Mouse (Mus musculus) cerebral cortex, adult 2 months (tissue): ENCODE results near the gene Fxyd1.

Source experiments
- WGBS: fragments of 180-500 bp; shearing (Covaris S2); methylation state at CpG from one replicate; pipeline ENCODE4 v1.1.7; 2018; 5-methylcytosine and 5-hydroxymethylcytosine counted together

Gene Fxyd1

DNA sequence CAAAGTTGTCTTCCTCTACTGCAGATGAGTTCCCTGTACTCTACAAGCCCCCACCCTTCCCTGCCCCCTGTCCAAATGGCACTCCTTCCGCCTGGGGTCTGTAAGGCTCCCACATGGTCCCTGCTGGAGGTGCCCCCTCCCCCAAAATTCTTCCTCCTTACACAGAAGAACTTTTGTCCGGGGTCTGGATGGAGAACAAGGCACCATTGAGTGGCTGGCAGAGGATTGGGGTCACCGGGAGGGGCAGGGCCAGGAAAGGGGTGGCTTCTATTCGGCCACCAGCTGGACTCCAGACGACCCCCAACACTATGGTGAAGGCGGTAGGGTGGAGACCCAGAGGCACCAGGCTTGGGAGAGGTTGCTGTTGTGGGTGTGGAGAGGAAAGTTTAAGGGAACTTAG, 20.5 kb upstream of the Fxyd1 start:
- WGBS = 50% methylated on average over 6 of the region's 6 CpGs

DNA sequence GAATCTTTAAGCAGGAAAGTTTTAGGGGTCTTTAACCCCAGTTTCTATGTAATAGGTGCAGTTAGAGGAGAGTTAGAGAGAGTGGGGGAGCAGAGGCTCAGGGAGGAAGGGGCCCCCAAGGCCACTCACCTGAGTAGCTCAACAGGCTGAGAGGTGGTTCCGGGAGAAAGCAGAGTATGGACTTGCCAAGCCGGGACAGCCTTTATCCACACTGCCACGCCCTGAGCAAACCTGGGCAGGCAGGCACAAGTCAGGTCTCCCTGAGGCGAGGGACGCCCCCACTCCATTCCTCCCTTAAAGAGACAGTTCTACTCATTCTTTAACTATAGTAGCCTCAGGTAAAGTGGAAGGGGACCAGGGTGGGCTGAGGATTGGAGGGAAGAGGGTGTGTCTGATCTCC, 19.5 kb upstream of the Fxyd1 start, which contains the start of gene Fxyd3:
Gene Fxyd3 (minus strand): TSS at position 213 of the 400 bp plus-strand sequence.
- 82% methylated on average over 5 of the region's 5 CpGs for WGBS

DNA sequence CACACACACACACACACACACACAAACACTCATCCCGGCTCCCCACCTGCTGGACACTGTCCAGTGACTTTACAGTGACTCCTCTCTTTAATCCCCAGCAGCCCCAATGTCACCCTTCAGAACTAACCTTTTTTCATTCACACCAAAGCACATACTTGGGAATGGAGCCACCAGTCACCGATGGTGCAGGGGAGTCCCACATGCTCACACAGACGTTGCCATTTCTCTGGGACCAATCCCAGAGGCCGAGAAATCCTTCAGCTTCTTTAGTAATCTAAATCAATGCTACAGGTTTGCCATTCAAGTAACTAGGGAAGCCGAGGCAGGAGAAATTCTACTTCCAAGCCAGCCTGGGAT, 17.7 kb upstream of the Fxyd1 start:
- WGBS = 45% methylated on average over 5 of the region's 5 CpGs

DNA sequence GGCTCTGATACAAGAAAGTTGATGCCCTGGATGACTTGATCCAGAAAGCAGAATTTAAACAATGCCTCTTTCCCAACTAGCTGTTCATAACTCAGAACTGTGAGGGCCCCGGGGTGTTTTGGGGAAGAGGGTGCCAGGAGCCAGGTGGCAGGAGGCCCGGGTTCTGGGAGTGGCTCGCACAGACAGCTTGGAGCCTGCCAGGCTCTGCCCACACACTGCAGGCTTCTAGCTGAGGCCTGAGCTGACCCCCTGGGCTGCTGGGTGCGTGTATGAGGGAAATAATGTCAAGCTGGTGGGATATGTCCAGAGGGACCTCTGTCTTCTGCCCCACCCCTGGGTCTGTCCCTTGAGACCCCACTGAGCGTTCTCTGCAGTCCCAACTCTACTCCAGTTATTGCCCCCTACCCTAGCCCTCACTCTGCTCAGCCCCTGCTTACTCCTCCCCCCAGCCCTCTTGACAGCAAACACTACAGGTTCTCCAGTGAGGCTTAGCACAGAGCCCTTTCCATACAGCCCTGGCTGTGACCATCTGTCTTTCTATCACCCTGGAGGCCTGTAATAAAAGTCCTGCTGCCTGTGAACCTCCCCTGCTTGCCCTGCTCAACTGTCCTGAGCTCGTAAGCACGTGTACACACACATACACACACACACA, 17.2 kb upstream of the Fxyd1 start:
- 51% methylated on average over 7 of the region's 7 CpGs for WGBS

DNA sequence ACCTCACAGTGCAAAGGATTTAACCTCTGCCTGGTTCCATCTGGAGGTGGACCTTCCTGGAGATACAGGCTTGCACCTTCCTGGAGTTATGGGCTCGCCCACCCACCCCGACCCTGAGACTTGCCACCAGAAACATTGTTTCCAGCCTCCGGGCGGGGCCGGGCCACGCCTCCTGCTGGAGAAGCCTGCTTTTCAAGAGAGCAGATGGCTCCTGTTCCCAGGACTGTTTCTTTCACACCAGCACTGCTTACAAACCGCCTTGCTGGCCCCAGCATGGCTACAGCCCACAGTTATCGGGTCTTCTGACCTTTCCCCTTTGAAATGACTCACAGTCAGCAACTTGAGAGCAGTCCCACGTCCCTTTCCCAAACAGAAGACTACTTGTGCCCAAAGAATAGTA, 15.3 kb upstream of the Fxyd1 start:
- 69% methylated on average over 9 of the region's 9 CpGs for WGBS

DNA sequence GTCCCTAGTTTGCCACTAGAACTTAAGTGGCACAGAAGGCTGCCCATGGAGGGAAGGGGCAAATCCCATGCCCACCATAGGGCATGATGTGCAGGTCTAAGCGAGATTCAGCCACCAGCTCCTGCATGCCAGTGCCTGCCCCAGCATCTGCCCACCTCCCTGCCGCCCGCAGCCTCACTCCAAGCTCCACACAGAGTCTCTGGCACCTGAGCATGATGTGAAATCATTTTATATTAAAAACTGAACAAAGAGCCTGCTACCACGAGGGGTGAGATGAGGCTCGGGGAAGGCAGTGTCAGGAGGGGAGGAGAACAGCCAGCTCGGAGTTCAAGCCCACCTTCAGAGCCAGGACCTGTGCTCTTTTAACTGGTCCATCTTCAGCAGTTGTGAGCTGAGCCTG, 13.3 kb upstream of the Fxyd1 start:
- 63% methylated on average over 6 of the region's 6 CpGs for WGBS

DNA sequence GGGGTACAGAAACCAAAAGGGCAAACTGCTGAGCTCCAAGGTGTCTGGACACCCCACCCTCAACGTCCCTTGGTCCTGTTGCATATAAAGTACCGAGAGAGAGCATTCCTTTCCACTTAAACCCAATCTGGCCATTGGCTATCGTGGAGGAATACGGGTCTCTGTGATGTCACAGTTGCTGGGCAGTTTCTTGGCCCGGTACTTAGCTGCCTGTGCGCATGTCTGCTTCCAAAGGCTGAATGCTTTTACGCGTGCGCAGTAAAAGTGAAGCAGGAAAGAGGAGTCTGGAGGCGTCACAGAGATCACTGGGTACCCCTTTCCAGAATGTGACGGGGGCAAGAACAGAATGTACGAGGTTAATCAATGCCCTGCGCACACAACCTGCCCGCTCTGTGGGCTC, 12.5 kb upstream of the Fxyd1 start:
- WGBS = 91% methylated on average over 14 of the region's 14 CpGs

DNA sequence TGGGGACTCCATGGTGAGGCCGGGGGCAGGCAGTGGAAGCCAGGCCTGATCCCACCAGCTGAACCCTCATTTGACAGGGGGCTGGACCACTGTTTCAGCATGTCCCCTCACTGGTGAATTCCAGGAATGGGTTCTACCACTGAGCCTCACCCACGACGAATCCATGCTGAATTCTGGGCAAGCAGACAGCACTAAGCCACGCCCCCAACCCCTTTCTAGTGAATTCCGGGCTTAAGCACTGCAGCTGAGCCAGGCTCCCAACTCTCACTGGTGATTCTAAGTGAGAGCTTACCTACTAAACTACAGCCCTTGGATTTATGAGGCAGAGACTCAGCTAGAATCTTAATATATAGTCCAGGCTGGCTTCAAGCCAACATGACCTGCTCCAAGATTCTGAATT, 10.8 kb upstream of the Fxyd1 start:
- WGBS = 36% methylated on average over 5 of the region's 5 CpGs

DNA sequence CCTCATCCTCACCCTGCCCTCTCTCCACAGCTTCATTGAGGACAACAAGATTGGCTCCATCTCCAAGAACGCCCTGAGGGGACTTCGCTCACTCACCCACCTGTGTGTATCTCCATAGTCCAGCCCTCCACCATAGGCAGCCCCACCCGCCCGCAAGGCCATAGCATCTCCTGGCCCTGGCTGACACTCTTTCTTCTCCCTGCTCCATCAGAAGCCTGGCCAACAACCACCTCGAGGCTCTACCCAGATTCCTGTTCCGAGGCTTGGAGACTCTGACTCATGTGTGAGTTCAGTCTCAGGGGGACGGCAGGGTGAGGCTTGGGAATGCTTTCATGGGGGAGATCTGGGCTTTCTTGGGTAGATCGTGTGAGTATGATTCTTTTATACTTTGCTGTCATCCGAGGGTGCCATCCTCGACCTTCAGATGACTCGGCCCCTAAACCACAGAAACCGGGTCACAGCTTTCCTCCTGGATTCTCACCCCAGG, 6.1 kb upstream of the Fxyd1 start:
- WGBS = 87% methylated on average over 12 of the region's 12 CpGs

DNA sequence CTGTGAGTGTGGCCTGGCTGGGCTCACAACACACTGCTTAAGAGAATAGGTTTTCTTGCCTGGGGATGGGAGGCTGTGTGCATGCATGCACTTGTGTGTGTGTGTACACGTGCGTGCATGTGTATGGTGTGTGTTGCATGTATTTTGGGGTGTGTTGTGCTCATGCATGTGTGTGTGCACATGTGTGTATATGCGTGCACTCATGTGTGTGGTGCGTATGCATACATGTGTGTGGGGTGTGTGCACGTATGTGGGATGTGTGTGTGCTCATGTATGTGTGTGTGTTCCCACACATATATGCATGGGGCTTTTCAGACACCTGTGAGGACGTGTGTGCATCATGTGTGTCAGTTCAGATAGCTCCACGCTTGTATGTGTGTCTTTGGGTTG, 3.6 kb upstream of the Fxyd1 start:
- WGBS = 92% methylated on average over 7 of the region's 7 CpGs

DNA sequence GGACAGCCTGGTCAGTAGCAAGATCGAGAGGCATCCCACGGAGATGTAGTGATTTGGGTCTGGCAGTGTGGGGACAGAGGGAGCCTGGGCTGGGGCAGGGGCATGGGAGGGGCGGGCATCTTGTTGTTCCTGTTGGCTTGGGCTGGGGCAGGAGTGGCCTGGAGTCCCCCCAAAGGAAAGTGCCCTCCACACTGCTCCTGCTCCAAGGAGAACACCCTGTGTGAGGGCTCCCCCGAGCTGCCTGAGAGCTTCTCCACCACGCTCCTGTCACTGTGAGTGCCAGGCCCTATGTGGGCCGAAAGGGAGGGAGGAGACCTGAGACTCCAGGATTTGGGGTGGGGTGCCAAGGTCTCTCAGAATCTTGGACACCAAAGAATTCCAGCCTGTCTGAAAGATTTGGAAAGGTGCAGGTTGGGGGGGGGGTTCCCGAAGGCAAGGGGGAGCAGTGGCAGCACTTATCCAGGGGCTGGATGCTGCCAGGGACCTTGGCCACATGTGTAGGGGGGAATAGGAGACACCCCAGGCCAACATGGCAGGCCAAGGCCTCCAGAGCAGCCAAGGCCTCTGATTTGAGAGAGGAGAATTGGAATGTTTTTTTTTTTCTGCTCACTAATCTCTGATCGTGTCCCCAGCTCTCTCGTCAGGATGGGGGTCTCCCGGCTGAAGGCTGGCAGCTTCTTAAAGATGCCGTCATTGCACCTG, 3.1 kb upstream of the Fxyd1 start:
- WGBS = 74% methylated on average over 11 of the region's 11 CpGs

DNA sequence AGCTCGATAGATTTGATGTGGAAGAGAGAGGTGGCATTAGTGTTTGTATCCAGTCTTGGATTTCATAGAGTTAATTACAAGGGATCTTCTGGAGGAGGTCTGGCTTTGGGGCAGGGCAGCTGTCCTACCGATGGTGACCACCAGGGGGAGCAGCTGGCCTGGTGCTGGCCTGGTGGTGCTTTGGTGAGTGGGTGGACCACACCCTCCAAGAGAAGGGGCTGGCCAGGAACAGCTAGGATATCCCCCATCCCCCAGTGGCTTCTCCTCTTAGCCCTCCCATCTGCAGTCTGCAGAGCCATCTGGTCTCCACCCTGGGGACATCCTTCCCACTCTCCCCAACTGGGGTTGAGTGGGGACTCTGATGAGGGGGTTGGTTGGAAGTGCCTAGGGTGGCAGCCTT, 2.1 kb upstream of the Fxyd1 start, which contains the start of gene Lgi4:
Gene Lgi4 (plus strand): TSS at position 235 of the 400 bp plus-strand sequence.
- WGBS = 8% methylated on average over 2 of the region's 2 CpGs

DNA sequence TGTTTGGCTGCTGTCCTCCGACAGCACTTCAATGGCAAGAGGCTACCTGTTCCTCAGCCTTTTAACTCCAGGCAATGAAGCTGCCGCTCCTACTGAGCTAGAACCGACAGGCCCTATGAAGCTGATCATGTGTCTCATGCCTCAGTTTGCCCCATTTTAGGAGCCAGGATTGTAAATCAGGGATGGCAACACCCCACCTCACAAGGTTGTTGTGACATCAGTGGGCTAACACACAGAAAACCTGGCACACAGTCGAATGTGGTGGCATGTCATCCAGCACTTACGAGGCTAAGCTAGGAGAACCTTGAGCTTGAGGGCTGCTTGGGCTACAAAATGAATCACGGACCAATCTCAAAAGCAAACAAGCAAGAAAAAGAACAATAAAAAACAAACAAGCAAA, 1.2 kb upstream of the Fxyd1 start:
- WGBS = 90% methylated on average over 6 of the region's 6 CpGs

DNA sequence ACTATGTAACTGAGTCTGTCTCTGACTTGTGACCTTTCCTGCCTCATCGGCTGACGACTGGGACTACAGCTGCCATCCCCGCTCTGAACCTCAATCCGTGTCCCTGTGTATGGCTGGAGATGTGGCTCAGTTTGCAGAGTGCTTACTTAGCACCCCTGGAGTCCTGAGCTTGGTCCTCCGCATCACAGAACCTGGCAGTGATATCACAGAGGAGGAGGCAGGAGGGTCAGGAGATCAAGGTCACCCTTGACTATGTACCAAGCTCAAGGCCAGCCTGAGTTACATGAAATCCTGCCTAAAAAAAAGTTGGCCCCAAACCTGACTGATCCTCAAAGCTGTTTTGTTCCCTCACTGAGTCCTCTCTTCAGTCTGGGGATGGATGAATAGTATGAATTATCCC, 731 bp upstream of the Fxyd1 start:
- WGBS = 76% methylated on average over 5 of the region's 5 CpGs

DNA sequence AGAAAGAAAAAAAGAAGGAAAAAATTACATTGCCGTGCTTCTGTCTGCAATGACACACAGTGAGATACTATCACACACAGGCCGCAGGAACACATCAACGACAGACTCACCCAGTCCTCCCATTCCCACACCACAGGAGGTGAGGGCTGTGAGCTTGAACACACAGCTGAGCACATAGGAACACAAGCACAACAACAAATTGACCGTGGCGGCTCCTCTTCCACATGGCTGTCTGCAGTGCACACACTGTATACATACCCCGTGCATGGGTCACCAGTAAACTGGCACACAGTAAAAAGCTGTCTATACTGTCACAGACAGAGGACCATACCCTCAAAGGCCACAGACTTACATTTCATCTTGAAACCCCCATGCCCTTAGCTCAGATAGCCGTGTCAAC, 551 bp downstream of the Fxyd1 start:
- WGBS = 90% methylated on average over 7 of the region's 7 CpGs

DNA sequence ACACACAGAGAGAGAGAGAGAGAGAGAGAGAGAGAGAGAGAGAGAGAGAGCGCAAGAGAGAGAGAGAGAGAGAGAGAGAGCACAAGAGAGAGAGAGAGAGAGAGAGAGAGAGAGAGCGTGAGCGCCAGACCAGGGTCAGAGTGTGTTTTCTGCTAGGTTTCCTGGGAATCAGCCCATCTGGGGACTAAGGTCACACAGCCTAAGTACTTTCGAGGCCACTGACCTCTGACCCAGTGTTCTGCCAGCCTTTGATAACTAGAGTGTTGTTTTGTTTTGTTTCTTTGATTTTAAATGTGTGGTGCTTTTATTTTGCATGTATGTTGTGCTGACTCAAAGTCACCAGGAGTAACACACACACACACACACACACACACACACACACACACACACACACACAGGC, 1.1 kb downstream of the Fxyd1 start:
- 68% methylated on average over 3 of the region's 4 CpGs for WGBS

DNA sequence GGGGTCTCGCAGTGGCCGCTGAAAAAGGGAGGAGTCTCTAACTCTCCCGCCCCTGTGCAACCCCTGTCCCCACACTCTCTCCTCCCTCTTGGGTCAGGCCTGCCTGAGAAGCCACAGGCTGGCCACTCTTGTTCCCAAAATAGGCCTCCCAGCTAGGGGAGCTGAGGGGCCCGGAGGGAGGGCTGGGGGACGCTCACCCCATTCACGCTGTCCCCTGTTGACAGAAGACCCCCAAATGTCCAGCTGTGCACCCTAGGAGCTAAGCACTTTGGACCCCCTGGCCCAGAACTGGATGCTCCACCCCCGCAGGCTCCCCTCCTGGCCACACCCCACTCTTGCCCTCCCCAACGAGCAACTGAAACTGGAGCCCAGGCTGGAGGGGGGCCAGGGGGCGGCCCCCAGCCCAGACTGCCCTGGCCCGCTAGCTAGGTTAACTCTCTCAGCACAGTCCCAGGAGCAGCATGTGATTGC, 1.6 kb downstream of the Fxyd1 start:
- WGBS = 33% methylated on average over 10 of the region's 10 CpGs

DNA sequence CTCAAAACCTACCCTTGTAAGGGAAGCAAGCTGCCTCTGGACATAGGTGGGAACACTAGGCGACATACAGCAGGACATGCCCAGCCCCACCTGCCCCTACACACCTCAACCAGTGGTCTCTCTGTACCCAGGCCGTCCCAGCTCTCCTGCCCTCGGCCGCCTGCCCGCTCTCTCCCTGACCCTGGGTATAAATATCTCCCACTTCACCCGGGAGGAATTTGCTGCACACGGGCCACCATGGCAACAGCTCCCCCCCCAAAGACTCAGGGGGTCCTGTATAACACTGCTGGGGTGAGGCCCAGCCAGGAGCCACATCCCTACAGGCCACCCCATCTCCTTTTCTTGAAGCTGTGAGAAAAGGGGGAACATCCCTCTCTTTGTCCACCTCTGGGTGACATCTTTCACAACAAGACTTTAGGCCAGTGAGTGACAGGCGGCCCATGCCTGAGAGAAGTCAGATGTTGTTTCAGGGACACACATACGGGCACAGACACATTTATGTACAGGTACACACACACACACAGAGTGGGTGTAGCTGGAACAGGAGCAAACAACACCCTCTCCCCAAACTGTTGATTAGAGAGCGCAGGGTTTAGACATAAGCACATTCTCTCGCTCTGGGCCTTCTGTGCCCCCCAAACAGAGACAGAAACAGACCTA, 2.2 kb downstream of the Fxyd1 start:
- 68% methylated on average over 11 of the region's 11 CpGs for WGBS

DNA sequence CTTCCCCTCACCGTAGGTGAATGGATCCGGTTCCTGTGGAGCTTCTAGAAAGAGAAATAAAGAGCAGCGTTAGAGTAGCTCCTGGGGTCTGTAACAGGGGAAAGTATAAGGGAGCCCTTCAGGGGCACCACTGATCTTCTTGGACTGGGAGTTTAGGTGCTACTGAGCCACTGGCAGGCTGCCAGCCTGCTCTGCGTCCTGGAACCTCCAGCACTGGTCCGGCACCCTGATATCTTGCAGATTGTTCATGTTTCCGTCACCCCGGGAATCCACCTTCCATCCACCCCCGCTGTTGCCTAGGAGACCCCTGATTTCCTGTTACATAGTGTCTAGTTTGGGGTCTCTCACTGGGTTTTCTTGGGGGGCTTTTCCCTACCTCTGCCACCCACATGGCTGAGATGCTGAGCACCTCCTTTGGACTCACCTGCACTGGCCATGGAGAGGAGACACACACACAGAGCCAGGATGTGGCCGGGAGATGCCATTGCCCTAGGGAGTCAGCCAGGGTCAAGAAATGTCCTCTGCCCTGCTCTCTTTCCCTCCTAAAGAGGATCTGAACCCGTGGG, 3.0 kb downstream of the Fxyd1 start:
- 30% methylated on average over 10 of the region's 10 CpGs for WGBS

DNA sequence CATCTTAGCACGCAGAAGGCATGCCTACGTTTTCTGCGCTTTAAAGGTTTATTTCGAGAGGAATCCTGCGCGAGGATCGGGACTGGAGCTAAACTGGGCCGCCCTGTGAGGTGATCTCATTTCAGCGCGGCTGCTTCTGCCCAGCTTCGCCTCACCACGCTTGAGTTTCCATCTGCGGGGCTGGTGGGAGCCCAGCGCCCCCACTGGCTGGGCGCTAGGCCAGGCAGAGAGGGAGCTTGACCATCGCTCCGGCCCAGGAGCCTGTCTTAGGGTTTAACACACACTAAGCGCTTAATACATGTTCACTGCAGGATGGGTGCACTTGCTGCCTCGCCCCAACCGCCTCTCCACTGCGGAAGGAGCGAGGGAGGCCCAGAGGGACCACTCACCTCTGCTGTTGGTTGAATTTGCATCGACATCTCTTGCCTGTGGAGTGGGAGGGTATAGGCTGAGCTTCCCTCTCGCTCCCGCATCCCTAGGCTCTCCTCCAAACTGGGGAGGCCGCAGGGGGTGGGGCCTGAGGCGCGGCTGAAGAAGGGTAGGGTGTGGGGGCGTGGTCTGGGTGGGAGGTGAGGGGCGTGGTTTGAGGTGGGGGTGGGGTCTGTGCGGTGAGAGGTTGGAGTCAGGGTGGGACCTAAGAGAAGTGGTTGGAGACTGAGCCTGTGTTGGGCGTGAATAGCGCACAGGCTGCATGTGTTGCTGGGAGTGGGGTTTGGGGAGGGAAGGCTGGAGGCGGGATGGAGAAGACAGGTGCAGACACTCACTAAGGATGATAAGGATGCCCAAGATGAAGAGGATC, 4.2 kb downstream of the Fxyd1 start:
- WGBS = 6% methylated on average over 34 of the region's 34 CpGs

DNA sequence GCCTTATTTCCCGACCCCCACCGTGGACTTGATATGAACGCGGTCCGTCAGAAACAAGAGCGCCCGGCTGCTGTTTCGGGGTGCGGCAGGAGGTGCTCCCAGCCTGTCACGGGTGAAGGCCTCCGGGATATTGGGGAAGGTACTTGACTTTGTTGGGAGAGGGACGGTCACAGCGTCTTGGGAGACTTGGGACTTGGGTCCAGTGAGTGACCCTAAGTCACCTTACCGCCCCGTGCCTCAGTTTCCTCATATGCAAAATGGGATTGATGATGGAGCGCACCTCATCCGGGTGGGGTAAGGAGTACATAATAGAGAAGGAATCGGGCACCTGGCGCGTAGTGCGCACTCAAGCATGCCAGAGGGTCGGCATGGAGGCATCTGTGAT, 4.8 kb downstream of the Fxyd1 start:
- WGBS = 7% methylated on average over 22 of the region's 22 CpGs
